Mouse (Mus musculus) forelimb bud, embryonic 11.5 days (tissue): ENCODE data around the gene Methig1.
"Not testable (repeated sequence)": the region's sequence is repeated elsewhere in the genome, so short reads cannot be mapped to it uniquely, and the experiment has no call there.

Experiments
- DNase-seq: peaks from one replicate; pipeline ENCODE4 v3.0.0-alpha.2; 2012; ENCODE audit warnings: low read depth, low spot score

Gene Methig1

DNA sequence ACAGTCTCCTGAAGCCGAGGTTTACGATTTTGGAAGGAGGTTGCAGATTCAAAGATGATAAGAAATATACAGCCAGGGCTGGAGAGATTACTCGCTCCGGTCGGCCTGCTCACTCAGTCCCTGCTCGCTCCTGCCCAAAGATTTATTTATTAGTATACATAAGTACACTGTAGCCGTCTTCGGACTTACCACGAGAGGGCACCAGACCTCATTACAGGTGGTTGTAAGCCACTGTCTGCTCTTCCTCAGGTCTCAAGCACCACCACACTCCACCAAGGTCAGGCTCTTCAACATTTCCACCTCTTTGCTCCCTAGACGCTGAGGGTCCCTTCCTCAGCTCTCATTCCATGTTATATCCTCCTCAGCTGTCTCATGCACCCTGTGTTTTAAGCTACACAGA lies 15.1 kb upstream of the Methig1 start:
- peak; percentile 32 for DNase-seq

DNA sequence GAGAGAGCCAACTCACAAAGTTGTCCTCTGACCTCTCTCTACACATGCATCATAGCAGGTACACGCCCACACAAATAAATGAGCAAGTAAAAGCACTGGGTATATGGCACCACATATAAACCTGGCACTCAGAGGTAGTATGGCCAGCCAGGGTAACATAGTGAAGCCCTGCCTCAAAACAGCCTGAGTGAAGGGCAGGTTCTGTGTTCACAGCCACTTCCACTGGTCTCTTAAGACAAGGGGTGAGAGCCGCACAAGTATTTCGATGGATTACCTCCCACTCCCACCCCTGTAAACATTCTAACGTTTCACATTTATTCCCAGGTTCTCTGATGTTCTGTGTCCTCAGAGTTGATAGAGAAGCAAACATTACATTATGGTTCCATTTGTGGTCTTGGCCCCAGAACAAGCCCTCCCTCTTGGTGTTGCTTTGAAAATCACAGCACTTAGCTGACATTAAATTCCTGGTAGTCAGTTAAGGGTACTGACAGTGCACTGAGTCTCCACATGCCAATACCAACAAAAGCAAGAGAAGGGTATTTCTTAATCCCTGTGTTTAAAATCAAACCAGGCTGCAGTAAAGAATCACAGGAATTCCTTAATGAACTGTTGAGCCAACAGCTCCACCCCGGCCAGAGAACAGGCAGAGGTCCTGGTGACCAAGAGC lies 11.5 kb upstream of the Methig1 start:
- DNase-seq = not testable (repeated sequence)

GRCm38 (mm10) chr15:100345484-100345883 lies 7.5 kb upstream of the Methig1 start:
- no peak for DNase-seq

DNA sequence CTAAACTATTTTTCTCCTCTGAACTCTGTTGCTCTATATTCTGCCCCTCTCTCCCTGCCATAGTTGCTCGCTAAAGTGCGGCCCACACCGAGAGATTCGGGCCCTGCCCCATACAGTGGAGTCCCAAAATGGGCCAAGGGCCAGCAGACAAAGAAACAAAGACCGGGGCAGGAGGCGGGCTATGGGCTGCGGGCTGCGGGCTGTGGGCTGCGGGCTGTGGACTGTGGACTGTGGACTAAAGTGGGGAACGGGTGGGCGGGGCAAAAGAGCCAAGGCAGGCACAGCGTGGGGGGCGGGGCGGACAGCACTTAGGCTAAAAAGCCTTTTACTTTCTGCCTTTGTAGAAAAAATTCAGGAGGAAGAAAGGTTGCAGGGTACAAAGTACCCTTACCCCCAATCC lies 6.2 kb upstream of the Methig1 start:
- DNase-seq = no peak

DNA sequence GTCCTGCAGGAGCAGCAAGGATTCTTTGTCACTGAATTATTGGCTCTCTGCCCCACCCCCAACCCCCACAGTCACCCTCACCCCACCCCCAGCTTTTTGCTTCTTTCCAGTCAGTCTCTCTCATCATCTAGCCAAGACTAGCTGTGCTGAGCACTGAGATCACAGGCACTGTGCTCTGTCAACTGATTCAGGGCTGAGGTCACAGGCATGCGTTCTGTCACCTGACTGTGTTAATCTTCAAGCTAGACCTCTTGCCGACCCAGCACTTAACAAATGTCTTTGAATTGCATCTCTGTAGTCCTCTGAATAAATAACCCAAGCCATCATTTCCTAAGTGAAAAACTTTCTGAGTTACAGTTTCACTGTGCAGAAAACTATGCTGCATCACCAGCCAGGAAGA lies 3.5 kb upstream of the Methig1 start:
- no peak for DNase-seq

DNA sequence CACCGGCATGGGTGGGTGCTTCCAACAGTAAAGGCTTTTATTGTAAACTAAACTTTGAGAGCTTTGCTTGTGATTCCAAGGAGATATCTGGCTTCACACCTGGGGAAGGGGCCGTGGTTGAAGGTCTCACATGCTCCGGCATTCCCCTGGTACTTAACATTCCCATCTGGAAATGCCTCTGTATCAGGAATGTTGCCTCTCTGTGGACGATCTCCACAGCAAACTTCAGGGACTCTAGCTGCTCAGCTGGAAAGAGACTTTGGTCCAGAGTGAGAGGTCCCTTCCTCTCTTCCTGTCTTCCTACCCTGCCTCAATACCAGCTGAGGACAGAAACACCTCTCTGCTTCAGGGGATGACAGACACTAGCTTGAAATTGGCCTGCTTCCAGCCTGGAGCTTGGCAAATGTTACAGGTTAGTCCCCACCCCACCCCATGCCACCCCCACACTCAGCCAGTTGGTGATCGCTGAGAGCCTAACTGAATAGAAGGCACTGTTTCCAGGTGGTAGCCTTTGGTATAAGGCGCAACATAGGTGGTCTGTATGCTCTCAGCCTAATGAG lies 1.4 kb upstream of the Methig1 start:
- no peak for DNase-seq

DNA sequence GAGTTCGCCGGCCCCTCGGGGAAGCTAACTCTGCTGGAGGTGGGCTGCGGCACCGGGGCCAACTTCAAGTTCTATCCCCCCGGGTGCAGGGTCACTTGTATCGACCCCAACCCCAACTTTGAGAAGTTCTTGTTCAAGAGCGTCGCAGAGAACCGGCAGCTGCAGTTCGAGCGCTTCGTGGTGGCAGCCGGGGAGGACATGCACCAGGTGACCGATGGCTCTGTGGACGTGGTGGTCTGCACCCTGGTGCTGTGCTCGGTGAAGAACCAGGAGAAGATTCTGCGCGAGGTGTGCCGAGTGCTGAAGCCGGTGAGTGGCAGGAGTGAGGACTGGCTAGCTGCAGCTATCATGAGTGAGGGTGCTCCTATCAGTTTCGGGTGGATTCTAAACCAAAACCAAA lies 450 bp downstream of the Methig1 start:
- DNase-seq = not testable (repeated sequence)

DNA sequence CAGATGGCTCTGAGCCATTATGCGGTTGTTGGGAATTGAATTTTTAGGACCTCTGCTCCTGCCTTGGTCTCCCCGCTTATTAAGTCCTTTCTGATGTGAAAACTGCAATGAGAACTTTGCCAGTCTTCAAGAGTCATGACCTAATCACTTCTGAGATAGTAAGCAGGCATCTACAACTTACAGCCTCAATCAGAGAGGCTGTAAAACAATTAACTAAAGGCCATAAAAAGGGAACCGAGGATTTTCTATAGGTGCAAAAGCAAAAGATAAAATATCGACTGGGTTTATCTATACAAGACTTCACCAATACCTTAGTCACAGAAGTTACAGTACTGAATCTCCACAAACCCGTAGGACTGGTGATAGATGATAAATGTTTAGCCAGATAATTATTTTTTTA lies 2.9 kb downstream of the Methig1 start:
- DNase-seq = no peak

GRCm38 (mm10) chr15:100364242-100364641 lies 11.3 kb downstream of the Methig1 start, which contains the start of gene Higd1c:
Higd1c (plus strand) TSS chr15:100364542.
- DNase-seq = no peak

- DNase-seq = not testable (repeated sequence)
Observed at GRCm38 (mm10) chr15:100365967-100366366, 13.0 kb downstream of the Methig1 start.

GRCm38 (mm10) chr15:100367119-100367518 lies 14.2 kb downstream of the Methig1 start:
- DNase-seq = no peak

DNA sequence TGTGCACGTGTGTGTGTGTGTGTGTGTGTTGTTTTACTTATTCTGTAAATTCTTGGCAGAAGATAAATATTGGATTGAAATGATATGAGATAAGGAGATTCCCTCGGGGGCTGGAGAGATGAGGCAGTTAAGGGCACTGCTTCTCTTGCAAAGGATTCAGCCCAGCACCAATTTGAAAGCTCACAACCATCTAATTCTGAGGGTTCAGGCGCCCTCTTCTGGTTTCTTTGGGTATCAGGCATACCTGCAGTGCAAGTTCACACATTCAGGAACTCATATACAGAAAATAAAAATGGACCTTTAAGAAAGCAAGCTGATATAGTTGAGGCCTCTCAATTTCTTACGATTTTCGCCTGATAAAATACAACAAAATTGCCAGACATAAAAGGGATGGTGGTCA lies 22.1 kb downstream of the Methig1 start:
- DNase-seq = peak; percentile 59

DNA sequence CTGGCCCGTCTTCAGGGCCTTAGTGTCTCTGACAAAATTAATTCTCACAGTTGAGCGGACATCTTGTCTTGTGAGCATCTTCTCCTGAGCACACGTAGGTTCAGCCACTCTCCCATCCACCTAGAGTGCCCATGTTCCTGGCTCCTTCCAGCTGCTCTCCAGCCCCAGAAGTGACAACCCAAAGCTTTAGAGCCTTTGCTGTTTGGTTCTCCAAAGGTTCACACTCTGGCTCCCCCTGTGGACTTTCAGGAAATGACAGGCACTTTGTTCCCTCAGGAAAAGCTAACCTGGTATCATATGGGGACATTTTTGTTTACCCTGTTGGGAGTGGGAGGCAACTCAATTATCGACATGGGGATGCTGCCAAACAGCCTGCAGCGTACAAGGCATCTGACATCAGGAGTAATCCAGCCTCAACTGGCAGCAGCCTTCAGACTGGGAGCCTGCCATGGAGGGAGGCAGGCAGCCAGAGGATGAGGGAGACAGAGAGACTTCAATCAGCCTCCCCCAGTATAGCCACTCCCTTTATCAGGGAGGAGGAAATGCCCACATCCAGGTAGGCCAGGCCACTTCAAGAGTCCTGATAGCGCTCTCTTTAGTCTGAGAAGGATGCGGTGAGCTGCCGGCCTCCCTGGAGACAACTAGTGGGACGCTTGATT lies 25.0 kb downstream of the Methig1 start:
- DNase-seq = not testable (repeated sequence)

DNA sequence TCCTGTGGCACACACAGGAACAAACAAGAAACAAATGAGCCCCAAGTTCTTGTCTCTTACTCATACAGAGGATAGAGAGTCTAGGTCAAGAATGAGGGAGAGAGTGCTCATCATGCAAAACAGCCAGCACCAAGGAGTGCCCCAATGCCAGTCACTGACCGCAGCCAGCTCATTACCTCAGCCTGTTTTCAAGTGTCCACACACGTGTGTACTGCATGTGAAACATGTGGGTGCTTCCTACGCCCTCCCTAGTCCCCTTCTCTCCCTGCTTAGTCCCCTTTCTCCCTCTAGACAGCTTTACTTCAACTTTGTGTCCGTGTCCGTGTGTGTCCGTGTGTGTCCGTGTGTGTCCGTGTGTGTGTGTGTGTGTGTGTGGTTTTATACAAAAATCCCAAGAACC lies 26.7 kb downstream of the Methig1 start:
- DNase-seq = no peak

DNA sequence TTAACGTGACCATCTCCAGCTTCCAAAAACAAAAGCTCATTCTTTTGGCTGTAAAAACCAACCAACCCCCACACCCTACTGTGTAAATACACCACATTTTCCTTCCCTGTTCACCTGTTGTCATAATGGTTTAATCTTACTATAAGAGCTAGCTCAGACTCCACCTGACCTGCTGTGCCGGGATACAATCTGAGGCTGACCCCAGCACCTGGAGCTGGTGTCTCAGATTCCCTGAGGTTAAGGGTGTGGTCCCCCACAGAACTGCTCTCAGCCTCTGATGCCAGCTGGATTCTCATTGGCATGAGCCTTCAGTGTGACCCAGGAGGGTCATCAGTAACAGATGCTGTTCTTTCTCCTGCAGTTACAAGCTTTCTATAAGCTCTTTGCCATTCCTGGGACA lies 27.2 kb downstream of the Methig1 start:
- DNase-seq = no peak

- DNase-seq = no peak
Observed at GRCm38 (mm10) chr15:100385705-100386104, 32.8 kb downstream of the Methig1 start.

DNA sequence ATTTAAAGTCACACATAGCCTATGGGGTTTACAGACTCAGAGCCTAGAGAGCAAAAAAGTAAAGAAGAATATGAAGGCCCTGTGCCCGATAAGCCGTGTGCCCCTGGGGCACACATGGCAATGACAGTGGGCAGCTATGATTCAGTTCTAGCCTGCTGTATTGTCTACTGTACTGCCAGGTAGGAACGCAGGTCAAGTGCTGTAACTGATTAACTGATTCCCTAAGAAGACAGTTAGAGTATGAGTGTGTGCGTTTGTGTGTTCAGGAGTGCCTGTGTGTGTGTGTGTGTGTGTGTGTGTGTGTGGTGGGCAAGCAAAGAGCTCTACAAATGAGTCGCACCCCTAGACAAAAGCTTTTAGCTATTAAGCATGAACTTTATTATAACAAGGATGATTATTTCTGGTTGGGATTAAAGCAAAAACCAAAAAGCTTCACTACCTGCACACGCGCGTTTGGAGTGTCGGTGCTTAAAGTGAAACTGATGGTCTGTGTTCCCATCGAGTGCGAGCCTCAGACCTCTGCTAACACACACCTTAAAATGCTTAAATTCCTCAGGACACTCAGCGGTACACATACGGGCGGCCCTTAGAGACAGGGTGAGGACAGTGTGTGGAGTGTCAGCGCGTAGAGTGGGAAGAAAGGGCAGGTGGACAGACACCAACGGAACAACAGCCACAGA lies 34.7 kb downstream of the Methig1 start:
- no peak for DNase-seq

GRCm38 (mm10) chr15:100388224-100388835 lies 35.4 kb downstream of the Methig1 start:
- DNase-seq = no peak

GRCm38 (mm10) chr15:100388886-100389285 lies 35.9 kb downstream of the Methig1 start:
- DNase-seq = no peak

DNA sequence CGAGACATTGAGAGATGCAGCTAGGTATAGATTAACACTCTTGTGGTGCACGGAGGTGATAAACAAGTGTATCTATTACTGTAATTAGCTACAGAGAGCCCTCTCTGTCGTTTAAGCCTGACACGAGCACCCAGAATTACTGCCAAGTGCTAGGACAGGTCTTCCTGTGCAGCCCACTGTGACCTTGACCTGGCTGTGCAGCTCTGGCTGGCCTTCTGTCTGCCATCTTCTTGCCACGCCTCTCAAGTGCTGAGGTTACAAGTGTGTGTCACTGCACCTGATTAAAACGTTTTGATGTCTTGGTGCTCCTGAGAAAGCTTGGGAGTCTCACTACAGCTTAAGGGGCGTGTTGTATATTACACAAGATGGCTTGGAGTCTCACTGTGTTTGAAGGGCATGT lies 38.1 kb downstream of the Methig1 start:
- DNase-seq = no peak

DNA sequence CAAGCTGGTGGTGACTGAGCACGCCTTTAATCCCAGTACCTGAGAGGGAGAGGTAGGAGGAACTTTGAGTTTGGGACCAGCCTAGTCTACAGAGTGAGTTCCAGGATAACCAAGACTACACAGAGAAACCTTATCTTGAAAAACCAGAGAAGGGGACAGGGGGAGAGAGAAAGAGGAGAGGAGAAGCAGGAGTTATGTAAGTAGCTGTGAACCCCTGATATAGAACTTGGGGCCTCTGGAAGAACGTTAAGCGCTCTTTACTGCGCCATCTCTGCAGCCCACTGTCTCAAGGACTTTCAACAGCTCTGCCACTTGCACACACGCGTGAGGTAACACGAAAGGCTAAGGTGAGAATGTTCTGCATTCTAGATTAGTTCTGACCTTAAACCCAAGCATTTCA lies 38.6 kb downstream of the Methig1 start:
- no peak for DNase-seq

GRCm38 (mm10) chr15:100393016-100393415 lies 40.1 kb downstream of the Methig1 start:
- DNase-seq = no peak
